Mouse (Mus musculus) retina, embryonic 14.5 days (tissue): Measurements from ENCODE around the gene Nebl.

Source experiments
- DNase-seq: peaks from one replicate; pipeline ENCODE4 v3.0.0-alpha.2; 2015; ENCODE audit warnings: low spot score

Gene Nebl

DNA sequence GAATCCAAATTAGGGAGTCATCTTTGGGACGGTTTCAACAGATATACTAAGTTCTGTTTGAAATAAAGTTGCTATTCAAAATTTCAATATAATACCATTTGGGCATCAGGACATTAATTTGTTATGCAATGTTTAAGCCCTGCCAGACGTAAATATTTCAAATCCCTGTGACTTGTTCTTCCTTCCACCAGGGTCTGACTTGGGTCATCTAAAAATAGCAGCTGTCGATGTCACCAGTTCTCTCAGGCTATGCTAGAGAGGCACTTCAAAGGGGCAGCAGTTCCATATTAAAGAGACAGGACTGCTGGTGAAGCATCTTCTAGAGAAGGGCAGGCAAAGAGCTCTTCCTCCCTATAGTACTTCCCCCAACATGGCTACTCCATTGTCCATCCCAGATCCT lies 107.3 kb downstream of the Nebl start:
- DNase-seq: no peak

DNA sequence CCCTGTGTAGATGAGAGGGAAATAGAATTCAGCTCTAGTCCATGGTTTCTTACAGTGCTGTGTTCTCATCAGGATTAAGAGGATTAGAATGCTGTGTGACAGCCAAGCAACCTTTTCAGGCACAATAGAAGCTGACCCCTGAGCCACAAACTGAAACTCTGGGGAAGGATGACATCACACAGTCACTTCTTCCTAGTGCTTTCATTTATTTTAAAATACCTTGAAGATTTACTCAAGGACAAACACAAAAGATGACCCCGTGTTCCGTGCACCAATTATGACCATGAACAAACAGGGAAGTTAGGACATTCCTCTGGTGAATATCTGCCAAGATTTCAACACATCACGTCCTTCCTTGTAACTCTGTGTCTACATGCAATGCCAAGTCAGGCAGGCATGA lies 121.0 kb downstream of the Nebl start:
- DNase-seq: no peak

DNA sequence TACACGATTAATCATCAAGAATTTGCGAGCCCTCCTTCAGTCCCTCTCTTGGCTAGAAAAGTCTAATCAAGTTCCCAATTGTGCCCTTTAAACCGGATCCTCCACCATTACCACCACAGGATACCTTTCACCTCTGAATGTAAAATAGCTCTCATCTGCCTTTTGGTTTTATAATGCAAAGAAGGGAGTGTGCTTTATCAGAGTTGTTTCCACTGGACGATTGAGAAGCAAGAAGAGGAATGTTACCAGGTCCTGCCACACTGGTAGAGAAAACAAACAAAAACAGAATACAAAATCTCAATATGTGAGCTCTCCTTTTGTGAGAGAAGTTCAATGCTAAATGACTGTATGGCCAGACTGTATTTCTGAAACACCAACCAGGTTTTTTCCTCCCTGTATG lies 127.7 kb downstream of the Nebl start:
- DNase-seq: no peak

DNA sequence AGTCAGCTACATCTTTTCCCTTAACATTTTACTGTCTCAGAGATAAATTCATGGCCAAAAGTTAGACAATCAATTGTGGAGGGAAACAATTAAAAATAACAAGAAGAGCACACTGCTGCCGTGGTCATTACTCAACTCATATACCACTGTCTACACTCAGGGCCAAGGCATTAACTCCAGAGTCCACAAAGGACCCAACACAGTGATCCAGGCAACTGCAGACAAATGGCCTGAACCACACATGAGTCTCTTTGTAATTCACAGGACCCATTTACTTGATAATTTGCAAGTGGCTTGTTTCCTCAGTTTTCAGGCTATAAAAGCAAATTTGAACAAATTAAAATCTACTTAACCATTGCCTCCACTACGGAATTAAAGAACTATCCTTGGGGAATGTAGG lies 130.6 kb downstream of the Nebl start:
- DNase-seq: no peak

DNA sequence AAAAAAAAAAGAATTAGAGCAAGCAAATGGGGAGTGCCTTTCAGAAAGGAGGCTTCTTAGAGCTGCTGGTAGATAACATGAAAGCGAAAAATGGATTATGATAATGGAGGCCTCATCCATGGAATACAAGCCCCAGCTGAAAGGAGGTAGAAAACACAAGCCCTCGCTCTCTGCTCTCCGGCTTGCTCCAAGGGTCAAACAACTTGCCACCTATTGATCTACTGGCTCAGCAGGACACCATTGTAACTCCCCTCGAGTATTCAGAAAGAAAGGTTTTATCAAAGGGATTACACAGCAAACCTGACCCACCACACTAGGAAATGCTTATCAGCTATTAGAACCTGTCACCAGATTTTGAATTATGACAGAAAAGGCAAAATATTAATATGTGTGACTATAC lies 131.4 kb downstream of the Nebl start:
- DNase-seq: no peak

DNA sequence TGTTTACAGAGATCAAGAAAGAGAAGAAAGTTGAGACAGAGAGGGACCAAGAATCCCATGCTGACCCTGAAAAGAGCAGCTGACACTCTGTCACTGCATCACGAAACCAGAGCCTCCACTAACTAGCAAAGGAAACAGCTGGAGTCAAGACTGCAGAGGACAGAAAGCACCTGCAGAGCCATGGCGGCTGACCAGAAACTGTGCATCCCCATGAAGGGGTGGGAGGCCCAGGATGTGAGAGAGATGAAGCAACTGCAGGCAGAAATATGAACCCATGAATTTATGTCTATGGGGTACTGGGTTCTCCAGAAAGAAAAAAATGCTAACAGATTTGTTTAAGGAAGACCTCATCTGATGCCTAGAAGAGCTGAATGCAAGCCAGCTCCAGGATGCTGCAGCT lies 133.3 kb downstream of the Nebl start:
- DNase-seq: no peak

DNA sequence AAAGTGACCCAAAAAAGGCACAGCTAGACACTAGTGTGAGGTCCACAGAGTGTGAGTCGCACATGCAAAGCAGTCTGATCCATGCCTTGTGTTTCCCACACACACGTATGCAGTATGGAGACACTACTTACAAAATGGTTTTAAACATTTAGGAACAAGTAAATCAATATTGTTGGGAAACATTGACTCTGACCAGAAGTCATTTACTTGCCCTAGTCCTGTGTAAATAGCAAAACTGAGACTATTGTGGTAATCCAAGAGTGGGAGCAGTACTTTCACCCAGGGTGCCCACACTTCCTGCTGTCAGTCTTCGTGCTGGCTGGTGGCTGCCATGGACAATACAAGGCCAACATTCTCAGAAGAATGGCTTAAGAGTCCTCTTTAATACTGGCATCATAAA lies 141.6 kb downstream of the Nebl start:
- no peak for DNase-seq

DNA sequence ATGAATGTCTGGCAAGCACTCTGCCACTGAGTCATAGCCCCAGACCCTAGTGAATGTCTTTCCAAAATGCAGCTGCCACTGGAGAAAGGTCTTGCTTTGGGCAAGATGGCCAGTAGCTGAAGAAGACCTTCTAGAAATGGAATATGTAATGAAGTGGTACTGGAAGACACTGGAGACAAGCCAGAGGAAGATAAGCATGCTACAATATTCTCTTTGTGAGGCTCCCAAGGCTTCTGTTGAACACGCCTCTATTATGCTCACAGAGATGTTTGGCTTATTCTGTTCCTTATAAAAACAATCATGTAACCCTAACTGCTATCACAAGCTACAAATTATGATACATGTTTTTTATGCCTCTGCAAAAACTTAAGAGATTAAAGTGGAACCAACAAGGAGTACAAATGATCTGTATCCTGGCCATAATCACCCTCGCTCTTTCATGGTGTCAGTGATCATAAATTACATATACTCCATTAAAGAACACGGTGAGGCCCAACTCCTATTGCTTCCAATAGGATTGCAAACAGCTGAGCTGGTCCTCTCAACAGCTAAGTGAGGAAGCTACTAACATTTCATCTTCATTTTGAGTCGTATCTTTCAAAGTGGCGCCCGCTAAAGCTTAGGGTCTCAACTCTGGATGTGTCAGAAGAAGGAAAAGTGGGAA lies 145.8 kb downstream of the Nebl start:
- no peak for DNase-seq

DNA sequence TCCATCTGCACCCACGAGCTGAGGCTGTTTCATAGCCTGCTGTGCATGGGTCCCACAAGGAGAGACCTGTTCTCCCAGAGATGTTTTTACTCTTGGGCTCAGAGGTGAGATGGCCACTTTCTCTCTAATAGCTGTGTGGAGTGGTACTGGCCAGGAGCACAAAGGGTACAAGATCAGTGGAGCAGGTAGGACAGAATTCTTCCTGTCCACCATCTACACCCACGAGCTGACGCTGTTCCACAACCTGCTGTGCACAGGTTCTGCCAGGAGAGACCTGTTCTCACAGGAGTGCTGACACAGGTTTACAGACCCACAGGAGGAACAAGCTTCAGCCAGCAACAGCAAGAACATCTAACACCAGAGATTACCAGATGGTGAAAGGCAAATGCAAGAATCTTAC lies 155.6 kb downstream of the Nebl start:
- DNase-seq: no peak

DNA sequence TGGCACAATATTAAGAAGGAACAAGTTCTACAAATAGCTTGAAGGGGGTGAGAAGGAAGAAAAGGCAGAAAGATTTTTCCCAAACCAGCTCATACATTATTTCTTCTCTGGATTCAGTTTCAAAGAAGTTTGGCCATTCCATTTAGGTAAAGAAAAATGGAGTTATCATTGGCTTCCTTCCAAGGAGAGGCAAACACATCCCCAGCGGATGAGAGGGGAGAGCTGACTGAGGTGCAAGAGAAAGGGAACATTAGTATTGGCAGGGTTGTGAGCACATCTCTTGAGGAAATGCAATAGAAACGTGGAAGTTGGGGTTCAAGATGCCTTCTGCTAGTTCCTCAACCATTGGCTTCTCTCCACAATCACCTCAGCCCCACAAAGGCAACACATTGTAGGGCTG lies 159.5 kb downstream of the Nebl start:
- DNase-seq: no peak

DNA sequence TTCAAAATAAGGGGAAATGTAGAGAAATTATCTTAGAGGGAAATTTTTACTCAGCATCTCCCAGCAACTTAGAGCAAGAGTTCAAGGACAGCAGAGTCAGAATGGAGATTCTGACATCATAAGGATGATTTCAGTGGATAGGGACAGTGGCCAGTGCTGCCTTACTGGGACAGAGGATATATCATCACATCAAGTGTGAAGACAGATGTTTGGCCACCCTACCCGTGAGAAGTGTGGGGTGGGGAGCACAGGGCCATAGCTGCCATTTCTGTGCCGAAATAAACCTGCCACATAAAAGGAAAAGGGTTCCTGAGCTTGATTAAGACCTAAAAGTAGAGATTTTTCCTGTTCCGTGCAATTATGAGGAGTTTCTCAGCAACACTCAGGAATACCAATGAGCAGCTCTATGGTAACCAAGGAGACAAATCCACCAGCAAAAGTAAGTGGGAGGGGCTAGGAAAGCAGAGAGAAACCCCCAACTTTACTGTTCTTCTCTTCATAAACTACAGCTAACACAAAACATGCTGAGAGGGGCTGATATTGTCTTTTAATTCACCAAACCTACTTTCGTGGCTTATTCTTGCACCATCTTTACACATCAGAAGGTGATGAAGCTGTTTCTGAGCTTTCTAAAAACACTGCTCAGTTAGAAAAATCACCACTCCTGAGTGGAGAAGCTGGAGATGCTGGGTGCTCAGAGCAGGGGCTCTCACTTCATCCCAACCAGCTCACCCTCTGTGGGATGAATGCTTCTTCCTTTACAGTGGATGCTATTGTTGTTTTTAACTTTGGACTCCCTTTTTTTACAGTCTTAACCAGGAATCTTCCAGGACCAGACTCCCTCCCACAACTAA lies 172.1 kb downstream of the Nebl start:
- DNase-seq: no peak

DNA sequence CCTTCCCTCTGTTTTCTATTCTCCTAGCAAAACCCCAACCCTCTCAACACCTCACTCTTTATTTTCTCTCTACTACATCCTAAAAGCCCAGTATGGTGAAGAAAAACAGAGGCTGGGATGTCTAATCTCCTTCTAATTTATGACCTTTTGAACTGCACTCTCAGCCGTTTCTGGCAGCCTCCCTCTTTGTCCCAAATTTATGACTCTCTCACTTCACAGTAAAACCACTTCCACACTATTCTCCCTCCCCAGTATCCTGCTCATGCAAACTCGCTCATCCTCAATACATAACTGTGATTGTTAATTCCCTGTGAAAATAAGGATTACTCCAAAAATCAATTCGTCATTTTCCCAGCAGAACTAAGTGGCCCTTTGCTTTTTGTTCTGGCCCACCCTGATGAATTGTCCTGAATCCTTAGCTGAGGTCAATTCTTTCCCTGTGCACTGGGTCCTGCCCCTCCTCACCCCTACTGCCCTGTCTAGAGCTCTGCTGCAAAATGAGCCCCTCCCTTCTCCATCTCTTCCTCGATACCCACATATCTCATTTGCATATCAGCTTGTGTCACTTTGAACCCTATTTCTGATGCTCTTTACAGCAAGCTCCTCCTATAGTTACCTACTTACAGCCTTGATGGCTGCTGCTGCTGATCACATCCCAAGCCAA lies 181.2 kb downstream of the Nebl start:
- no peak for DNase-seq

DNA sequence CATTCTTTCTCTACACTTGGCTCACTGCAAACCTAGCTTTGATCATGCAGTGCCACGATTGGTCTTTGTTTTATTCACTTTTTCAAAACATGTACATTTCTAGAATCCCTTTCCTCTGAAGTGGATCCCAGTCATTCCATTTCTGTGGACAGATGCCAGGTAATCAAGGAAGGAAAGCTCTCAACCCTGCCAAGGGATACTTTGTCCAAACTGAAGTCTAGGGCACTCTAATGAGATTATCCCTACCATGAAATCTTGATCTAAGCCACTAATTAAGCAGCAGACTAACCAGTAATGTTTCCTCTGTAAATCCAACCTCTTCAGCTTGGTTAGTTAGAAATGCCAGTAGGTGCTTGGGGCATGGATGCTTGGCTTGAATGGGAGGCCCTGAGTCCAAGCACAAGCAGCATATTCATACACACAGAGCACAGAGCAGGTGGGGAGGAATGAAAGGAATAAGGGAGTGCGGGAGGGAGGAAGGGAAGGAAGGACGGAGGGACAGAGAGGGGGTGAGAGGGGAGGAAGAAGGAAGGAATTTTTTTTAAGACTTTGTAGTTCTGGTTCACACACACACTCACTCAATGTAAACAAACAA lies 184.8 kb downstream of the Nebl start:
- DNase-seq: no peak

DNA sequence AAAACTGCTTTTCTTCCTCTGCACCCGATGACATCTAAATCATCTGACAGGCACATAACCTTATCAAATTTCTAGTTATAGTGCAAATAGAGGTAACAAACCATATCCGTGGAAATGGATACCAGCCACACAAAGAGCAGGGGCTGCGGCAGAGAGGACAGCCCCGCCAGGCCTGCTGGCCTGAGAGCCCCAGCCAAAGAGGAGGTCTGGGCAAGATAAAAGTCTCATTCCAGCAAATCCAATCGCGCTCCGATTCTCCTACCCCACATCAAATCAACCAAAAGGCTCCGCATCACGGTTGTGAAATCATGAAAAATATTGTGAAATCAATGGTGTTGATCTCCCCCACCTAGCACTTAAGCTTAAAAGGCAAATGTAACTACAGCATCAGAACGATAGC lies 191.5 kb downstream of the Nebl start:
- DNase-seq: no peak

DNA sequence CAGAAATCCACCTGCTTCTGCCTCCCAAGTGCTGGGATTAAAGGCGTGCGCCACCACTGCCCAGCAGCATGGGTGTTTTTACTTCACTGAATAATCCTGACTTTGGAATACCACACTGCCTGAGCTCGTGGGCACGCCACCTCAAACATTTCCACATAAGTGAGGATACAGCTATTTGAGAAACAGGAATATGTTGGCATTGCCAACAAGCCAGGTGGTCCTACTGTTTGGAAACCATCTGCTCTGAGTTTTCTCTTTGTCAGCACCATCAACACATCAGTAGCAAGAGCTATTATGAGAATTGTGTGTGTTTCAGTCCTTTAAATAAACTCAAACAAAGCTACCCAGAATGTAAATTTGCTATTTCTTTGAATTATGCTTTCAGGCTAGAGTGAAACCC lies 192.8 kb downstream of the Nebl start:
- DNase-seq: no peak

DNA sequence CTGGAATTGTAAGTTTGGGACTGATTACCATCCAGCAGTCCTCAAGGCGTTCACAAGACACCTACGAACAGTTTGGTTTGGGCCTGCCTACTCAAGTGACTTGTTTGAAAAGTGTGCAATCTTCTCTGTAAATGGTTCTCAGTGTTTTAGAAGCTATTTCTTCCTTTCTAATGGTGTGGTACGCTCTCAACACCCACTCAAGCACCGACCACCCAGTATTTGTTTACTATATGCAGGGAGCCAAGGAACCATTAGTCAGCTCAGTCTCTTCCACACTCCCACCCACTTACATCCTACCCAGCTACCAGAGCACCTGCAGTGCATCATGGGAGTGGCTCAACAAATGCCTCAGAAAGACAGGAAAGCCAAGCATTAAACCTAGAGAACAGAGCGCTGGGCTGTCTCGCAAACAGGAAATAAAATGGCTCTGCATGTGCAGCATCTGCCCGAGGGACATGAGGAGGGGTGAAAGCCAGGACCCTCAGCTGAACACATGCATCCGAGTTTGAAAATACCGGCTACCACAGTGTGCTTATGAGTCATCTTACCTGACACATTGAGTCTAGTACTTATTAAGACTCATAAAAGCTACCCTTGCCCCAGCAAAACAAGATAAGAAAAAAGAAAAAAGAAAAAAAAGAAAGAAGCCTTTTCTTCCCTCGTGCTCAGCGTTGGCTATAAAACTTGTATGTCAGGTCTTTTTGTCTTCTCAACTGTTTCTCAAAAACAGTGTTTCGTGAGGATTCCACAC lies 199.7 kb downstream of the Nebl start:
- DNase-seq: no peak

DNA sequence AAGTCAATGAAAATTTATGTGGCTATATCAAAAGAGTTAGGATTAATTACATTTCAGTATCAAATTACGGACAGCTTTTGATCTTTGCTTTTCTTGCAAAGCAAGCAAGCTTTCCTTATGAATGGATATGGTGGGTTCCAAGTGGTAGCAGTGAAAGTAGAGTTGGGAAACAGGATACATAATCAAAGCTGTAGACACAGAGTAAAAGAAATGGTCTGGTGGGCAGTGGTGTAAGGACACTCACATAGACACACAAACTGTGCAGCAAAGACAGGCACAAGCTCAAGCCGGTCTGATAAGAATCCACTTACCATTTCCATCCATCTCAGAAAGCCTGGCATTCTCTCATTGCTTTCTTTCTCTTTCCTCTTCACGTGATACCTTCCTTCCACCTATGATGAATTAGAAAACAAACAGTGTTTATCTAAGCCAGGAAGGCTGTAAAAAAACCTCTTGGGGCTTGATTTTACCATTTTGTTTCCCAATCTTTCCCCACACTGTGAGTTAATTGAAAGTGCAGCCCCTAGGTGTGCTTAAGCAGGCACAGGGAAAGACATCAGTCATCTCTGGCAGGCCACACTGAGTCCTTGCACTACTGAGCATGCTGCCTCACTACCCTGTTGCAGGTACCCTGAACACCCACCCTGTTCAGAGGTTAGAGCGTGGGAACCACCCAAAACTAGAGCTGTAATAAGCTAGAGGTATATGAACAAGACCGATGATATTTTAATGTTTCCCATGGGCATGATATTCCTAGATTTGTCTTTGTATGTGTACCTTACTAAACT lies 205.3 kb downstream of the Nebl start:
- no peak for DNase-seq

DNA sequence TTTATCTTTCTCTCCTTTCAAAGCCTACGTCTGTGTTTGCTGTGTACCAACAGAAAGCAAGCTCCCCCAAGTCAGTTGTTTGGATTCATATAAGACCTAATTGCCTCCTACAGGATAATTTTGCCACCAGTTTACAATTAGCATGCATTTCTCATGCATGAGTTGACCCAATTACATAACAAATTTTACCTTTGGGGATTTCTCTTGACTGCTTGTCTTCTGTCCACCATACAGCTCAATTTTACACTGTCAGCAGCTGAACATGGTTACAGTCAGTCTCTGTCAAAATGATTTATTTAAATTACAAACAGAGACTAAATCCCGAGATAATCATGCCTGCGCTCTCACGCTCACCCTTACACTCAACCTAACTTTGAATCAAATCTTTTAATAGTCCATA lies 206.1 kb downstream of the Nebl start:
- no peak for DNase-seq

DNA sequence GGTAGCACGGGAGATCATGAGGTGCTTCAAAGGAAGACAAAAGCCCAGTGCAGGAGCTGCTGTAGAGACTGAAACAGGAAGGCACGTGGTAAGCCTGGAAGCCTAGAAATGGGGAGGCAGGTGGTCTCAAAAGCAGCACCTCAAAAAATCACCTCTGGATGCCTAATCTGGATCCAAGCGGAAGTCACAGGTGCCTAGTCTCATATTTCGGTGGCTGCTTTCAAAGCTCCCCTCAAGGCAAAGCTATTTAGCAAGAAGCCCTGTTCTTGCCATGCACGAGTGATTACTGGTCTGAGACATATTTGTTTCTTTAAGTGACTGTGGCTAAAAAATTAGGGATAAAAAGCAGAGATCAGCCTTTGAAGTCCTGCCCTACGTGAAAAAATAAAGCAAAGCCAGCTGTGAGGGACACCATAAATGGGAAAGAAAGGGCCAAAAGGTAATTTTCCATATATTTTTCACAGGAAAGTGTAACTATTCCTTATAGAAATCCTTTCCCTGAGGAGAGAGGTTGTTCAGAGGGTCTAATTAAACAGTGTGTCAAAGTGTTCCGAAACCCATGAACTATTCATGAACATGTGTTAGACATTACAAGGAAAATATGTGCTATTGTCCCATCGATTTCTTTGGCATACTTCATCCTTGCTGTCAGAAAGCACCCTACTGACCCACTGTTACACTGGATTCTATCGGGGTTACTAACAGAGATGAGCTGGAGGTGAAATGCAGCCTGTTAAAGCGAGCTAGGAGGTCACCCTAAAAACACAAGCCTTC lies 206.9 kb downstream of the Nebl start:
- DNase-seq: no peak

DNA sequence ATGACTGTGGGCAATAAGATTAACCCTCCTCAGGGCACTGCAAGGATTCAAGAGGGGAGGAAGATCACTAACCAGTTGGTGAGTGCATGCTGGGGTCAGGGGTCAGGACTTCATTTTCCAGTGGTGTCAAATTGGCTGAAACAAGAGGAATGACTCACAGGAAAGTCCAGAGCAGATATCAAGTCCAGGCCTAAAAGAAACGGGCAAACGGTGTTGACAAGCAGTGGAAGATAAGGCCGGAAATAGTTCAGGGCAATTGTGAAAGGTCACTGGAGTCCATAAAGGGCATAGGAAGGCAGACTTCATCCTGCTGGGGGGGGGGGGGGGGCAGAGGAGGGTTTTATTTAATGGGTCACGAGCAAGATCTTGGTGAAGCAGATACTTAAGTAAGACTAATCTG lies 207.5 kb downstream of the Nebl start:
- no peak for DNase-seq

DNA sequence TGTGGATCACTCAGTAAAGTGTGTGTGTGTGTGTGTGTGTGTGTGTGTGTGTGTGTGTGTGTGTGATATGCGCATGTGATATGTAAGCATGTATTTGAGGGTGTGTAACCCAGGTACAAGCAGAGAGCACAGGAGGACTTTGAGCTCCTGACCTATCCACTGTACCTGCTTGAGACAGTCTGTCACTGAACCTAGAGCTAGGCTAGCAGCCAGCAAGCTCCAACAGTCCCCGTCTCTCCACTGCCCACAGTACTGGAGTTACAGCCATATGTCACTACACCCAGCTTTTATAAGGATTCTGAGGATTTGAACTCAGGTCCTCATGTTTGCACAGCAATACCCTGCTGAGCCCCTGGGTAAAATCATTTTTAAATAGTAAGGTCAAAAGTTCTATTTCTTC lies 215.6 kb downstream of the Nebl start:
- DNase-seq: no peak
